Mouse (Mus musculus): ENCODE measurements around the gene Imp4.

- TF ChIP-seq CTCF (conservative IDR thresholded peaks at IDR 0.05; ENCODE audit: low read length): no peak
- TF ChIP-seq POU5F1 (IDR thresholded peaks at IDR 0.05; ENCODE audit: borderline replicate concordance, low read length): no peak
Observed at GRCm38 (mm10) chr1:34430981-34431380, 8.7 kb upstream of the Imp4 start.

Data from E14TG2a.4 (cell line).